Mouse (Mus musculus): ENCODE results near the gene Ptpn14.
"Not testable (repeated sequence)": the region's sequence is repeated elsewhere in the genome, so short reads cannot be mapped to it uniquely, and the experiment has no call there.

The Ptpn14 gene

GRCm38 (mm10) chr1:189727884-189728783, at the start of gene Ptpn14:
TSS of gene Ptpn14 (plus strand) at chr1:189728268.
- DNase-seq (ENCODE audit: low spot score in 2 of 2): peak; percentile 42 to 67

DNA sequence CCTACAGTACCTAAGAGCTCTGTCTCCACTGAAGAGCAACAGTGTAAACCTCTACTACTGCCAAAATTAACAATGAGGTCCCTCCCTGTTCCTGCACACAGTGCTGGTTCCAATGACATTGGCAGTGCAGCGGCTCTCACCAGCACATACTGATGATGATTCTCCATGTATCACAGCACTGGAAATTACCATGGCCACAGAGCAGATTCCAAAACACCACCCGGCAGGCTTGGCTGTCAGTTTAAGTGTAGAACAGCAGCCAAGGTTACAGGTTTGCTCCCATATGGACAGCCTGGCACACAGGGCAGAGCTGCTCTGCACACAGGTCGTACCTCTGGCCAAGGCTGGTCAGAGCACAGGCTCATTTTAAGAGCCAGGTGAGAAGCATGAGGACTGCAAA, 48.5 kb upstream of the Ptpn14 start:
- DNase-seq (ENCODE audit: low spot score in 2 of 2): no peak

DNA sequence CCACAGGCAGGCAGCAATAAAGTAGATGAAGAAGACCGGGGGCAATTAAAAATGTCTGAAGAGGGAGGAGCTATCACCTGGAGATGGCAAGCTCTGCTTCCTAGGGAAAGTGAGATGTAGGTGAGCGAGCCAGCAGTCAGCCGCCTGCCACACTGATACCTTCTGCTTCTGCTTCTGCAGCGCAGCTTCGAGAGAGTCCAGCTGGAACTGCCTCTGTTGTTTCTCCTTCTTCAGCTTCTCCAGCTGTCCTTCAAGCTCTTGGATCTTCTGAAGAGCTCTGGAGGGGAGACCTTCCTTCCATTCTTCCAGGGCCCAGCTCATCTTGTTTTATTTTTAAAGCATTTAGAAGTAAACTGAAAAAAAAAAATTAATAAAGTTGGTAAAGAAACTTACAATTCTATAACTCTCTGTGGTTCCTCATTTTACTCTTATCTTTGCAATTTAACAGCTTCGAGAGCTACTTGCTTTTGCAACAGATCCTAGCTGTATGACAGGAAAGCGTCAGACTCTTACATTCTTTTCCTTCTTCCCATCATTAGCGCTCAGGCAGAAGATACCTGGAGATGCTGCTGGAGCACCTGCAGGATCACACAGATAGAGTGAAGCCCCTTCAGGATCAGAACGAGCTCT, 43.2 kb upstream of the Ptpn14 start:
- no peak for DNase-seq (ENCODE audit: low spot score in 2 of 2)

DNA sequence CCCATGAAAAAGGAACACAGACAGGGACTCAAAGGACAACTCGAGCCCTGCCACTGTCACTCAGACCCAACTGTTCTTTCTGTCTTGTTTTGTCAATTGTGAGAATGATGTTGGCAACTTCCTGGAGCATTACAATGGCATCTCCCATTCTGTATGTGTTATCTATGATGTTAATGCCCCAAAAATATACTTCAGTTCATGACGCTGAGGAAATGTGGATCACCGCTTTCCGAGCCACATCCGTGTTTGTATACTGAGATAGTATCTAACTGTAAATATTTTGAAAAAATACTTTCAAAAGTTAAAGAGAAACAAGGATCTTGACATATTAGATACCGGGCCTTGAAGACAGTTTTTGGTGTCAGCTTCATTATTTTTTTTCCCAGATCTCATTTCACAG, 42.0 kb upstream of the Ptpn14 start:
- no peak for DNase-seq (ENCODE audit: low spot score in 2 of 2)

- peak; percentile 97 to 98 for DNase-seq (ENCODE audit: low spot score in 2 of 2)
Observed at GRCm38 (mm10) chr1:189687654-189688387, 40.2 kb upstream of the Ptpn14 start, which contains the start of gene Cenpf. TSS of gene Cenpf (minus strand) at chr1:189688086.

GRCm38 (mm10) chr1:189688388-189688750, 39.7 kb upstream of the Ptpn14 start:
- no peak for DNase-seq (ENCODE audit: low spot score in 2 of 2)

GRCm38 (mm10) chr1:189689050-189689833, 38.8 kb upstream of the Ptpn14 start:
- no peak for DNase-seq (ENCODE audit: low spot score in 2 of 2)

GRCm38 (mm10) chr1:189692442-189692841, 35.6 kb upstream of the Ptpn14 start:
- DNase-seq (ENCODE audit: low spot score in 2 of 2): not testable (repeated sequence)

- DNase-seq (ENCODE audit: low spot score in 2 of 2): no peak
Observed at GRCm38 (mm10) chr1:189694391-189694790, 33.7 kb upstream of the Ptpn14 start.

DNA sequence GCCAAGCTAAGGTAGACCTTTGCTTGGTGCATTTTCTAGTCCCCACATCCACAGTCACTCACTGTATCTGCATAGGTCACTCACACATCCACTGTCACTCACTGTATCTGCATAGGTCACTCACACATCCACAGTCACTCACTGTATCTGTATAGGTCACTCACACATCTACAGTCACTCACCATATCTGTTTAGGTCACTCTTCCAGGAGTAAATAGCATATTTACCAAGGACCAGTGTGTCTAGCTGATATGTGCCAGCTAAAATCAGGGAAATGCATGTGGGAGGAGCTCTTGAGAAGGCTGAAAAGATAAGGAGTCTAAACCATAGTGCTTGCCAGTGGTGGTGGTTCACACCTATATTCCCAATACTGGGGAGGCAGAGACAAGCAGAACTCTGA, 32.7 kb upstream of the Ptpn14 start:
- no peak for DNase-seq (ENCODE audit: low spot score in 2 of 2)

DNA sequence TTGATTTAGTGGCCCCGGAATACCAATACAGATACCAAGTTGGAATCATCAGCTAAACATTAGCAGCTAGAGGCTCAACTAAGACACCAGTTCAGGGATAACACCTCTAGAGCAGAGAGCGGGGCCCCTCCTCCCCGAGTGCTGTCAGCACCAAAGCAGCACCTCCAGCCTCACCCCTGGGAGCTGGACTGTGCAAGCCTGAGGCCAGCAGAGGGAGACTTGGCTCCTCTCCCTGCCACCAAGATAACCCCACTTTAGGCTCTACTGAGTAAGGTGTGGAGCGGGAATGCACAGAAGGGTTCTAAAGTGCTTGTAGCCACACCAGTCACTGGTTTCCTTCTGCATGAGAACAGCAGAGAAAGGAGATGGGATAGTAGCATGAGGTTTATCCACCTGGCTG, 29.7 kb upstream of the Ptpn14 start:
- DNase-seq (ENCODE audit: low spot score in 2 of 2): no peak

- DNase-seq (ENCODE audit: low spot score in 2 of 2): no peak
Observed at GRCm38 (mm10) chr1:189700186-189700585, 27.9 kb upstream of the Ptpn14 start.

- DNase-seq (ENCODE audit: low spot score in 2 of 2): peak; percentile 53 to 77
Observed at GRCm38 (mm10) chr1:189700990-189701389, 27.1 kb upstream of the Ptpn14 start.

DNA sequence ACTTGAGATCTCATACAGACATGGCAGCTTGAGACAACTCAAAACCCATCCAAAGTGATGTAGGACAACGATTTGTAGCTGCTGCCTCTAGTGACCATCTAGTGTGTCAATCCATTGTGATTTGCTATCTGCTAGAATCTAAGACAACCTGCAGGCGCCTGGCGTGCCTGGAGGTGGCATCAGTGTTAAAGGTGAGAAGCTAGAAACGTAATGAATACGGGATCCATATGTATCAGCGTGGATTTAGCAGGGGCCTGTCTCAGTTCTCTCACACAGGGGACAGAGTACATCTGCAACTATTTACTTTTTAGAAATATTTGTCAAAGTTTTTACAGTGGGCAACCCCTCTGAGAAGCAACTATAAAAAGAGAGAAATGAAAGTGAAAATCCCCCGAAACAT, 24.9 kb upstream of the Ptpn14 start:
- DNase-seq (ENCODE audit: low spot score in 2 of 2): peak; percentile 44 to 46

DNA sequence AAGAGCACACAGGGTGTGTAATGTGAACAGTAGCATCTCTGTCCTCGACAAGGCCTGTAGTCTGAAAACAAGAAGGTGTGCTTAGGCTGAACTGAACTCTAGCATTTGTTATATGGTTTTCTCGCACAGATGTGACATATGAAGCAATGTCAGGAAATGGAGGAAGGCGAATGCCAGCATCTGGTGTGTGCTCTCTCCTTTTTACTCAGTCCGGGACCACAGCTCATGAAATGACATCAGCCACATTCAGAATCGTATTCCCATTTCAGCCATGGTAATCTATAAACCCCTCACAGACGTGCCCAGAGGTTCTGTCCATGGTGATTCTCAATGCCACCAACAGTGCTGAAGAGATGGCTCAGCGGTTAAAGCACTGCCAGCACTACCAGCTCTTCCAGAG, 24.5 kb upstream of the Ptpn14 start:
- no peak for DNase-seq (ENCODE audit: low spot score in 2 of 2)

DNA sequence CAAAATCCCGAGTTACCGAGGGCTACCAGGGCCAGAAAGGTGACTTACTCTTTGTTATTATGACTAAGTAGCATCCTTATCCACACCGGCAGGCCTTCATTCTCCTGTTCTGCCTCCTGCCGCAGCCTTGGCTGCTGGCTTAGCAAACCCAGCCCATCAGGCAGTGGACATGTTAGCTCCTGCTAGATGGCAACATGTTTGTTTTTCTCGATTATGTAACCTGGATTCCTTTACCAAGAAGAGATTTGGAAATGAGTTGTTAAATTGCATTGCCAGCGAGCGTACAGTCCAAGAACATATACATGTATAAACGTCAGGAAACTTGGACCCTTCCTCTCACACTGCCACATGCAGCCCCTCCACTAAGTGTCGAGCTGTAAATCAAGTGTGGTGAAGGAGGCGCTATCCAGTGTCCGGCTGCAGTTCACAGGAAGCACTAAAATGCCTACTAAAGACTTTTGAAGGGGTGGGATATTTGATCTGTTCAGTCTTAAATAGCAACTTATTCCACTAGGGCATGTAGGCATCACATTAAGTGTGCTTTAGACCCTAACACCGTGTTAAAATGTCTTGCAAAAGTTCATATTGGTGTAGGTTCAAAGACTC, 21.9 kb upstream of the Ptpn14 start:
- DNase-seq (ENCODE audit: low spot score in 2 of 2): no peak

GRCm38 (mm10) chr1:189707014-189707413, 21.1 kb upstream of the Ptpn14 start:
- DNase-seq (ENCODE audit: low spot score in 2 of 2): no peak

GRCm38 (mm10) chr1:189707419-189707818, 20.6 kb upstream of the Ptpn14 start:
- no peak for DNase-seq (ENCODE audit: low spot score in 2 of 2)

DNA sequence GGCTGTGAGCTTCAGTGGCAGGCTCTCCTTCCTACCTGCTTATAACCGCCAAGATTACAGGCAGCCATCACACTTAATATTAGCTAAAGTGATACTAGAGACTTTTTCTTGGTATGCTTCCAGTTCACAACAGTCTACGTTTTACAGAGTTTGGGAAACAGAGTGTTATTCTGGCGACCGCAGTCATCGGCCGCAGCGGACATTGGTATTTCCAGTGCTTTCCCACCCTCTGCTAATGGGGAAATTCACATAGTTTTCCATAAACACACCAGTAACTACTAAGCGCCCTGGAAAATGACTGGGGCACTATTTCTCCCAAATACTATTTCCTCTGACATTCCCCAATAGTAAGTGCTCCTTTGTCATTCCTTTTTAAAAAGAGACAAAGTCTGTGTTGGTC, 19.1 kb upstream of the Ptpn14 start:
- DNase-seq (ENCODE audit: low spot score in 2 of 2): no peak

DNA sequence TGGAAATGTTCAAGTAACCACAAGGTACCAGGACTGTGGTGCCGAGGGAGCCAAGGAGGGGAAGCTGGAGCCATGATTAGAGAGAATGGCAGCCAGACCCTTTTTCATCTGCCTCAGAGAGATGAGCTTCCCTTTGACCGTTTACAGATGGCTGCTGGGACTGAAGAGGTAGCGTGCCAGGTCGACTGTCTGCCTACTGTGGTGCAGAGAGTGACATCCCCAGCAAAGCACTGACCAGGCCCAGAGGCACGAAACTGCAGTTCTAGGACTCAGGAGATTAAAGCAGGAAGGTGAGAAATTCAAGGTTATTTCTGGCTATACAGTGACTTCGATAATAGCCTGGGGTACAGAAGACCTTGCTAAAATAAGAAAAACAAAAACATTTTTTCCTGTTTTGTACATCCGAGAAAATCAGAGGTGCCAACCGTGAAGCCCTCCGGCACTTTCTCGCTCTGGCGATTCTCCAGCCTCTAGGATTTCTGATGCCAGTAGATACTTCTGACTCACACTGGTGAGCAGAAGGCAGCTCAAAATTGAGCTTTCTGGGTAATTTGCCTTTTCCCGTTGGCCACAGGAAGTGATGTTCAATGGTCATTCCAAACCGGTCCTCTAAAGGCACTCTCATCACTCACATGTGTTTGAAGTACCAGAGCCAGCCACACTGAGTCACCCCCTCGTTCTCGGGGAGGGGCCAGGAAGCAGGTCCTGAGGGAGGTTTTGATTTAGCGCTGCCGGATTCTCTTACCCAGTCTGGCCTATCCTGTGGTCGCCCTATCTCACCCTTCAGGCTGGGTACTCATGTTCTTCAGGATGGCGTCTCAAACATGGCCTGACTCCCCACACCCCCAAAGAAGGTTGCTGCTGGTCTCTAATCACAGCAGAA, 11.9 kb upstream of the Ptpn14 start:
- DNase-seq (ENCODE audit: low spot score in 2 of 2): no peak
